Mouse (Mus musculus): ENCODE results near the gene Gm10750. TPM values are rescaled to one million over a fixed set of nuclear protein-coding genes. Genes with fewer than 3 reads are reported as not detected.
"Not testable (repeated sequence)": the region's sequence is repeated elsewhere in the genome, so short reads cannot be mapped to it uniquely, and the experiment has no call there.

Gene Gm10750
- not detected for total RNA-seq (2021)
- long read RNA-seq, experiment 1: 0 reads
- long read RNA-seq, experiment 2: 0 reads

GRCm38 (mm10) chr2:149017137-149017536 lies at the start of gene Gm10750:
Gm10750 (minus strand) TSS chr2:149017237.
- DNase-seq; intact Hi-C loops (cut with DNase I): not testable (repeated sequence)

- DNase-seq: no peak
- intact Hi-C loops (cut with DNase I): no loop called here
Measured at GRCm38 (mm10) chr2:149004826-149005225, 12.2 kb downstream of the Gm10750 start.

- no peak for DNase-seq
- intact Hi-C loops (cut with DNase I): no loop called here
Measured at GRCm38 (mm10) chr2:149003151-149003550, 13.9 kb downstream of the Gm10750 start, which contains the start of gene Gm1330. Gm1330 (minus strand) TSS chr2:149003251.

- DNase-seq: no peak
- intact Hi-C loops (cut with DNase I): no loop called here
Measured at GRCm38 (mm10) chr2:148995133-148995532, 21.9 kb downstream of the Gm10750 start.

Other genes with a start within 250 kb of the Gm10750 start
- gene Cst11, start 245.7 kb downstream of the Gm10750 start, total RNA-seq (2021): not detected
- gene 8030411F24Rik, start 235.2 kb downstream of the Gm10750 start, total RNA-seq (2021): not detected
- gene Cst12, start 227.9 kb downstream of the Gm10750 start, total RNA-seq (2021): 1 to 10 TPM in 1 of 2 experiments, under 1 TPM in 1; 0.76 to 1.3 TPM
- not detected for gene Cst8, start 218.5 kb downstream of the Gm10750 start, total RNA-seq (2021)
- gene Cst13, start 197.2 kb downstream of the Gm10750 start, total RNA-seq (2021): not detected
- 1 to 10 TPM; 2.5 to 4.0 TPM for gene Cst9, start 182.1 kb downstream of the Gm10750 start, total RNA-seq (2021)
- 1 to 10 TPM in 1 of 2 experiments, under 1 TPM in 1; 0.78 to 1.1 TPM for gene 9230104L09Rik, start 152.2 kb downstream of the Gm10750 start, total RNA-seq (2021)
- gene Cst3, start 141.5 kb downstream of the Gm10750 start, total RNA-seq (2021): 100 to 1,000 TPM; 853 to 872 TPM
- gene Gm1330, start 14.0 kb downstream of the Gm10750 start, total RNA-seq (2021): not detected